Mouse (Mus musculus) left cerebral cortex, adult 18-20 months (tissue): ENCODE results near the gene Olfr680-ps1. TPM values are rescaled to one million over a fixed set of nuclear protein-coding genes. Genes with fewer than 3 reads are reported as not detected.
"Not testable (repeated sequence)": the region's sequence is repeated elsewhere in the genome, so short reads cannot be mapped to it uniquely, and the experiment has no call there.

Experiments used
- DNase-seq, 2 experiments: peaks; one replicate each; pipeline ENCODE4 v3.0.0; 2021 to 2022; ENCODE audit warnings: low spot score in 2 of 2, mixed read lengths in 1 of 2
- long read RNA-seq, 2 experiments: library from polyadenylated mRNA; stranded (forward); transcript quantifications; one replicate each; pipeline ENCODE4 v2.0.0; 2021
- total RNA-seq, 2 experiments: library from RNA; stranded (reverse); gene quantifications; 2 replicates each; pipeline ENCODE4 v1.2.3; 2021

The Olfr680-ps1 gene
- not detected for total RNA-seq
- long read RNA-seq, experiment 1 = 0 reads
- long read RNA-seq, experiment 2 = 0 reads

DNA sequence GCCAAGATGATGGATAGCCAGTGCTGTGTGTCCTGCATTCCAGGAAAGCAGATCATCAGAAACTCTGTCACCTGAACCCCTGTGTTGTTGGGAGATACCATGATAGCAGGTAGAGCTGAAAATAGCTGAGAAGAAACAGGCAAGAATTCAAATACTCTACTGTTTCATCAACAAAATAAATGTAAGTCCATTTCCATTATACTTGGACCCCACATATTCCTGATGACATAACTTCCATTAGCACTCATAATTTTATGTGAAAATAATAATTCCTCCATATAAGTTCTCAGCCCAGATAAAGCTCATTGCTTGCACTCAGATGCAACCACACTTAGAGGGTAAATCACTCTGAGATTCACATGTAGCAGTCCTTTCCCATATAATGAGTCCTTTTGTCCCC is at the start of gene Olfr680-ps1:
Olfr680-ps1 (minus strand) TSS at position 101 of the 400 bp plus-strand sequence.
- DNase-seq = not testable (repeated sequence)

DNA sequence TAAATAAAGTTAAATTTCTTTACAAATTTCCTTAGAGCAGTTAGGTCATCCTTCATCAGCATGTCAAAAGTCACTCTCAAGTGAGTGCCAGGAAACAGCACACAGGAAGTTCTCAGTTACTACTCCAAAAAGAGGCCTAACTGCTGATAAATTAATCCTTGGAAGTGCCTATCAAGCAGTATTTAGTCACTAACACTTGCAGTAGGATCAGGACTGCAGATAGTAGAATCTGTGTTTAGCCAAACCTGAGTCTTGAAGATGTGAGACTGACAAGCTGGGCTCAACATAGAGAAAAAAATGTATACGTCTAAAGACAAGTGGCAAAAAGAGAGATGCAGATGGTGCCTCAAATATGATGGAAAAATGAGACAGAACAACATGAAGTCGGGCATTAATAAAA is 48.7 kb upstream of the Olfr680-ps1 start:
- DNase-seq = no peak

GRCm38 (mm10) chr7:105116536-105116935 is 23.9 kb upstream of the Olfr680-ps1 start, which contains the start of gene Olfr681:
Olfr681 (plus strand) TSS chr7:105116836.
- DNase-seq = no peak

DNA sequence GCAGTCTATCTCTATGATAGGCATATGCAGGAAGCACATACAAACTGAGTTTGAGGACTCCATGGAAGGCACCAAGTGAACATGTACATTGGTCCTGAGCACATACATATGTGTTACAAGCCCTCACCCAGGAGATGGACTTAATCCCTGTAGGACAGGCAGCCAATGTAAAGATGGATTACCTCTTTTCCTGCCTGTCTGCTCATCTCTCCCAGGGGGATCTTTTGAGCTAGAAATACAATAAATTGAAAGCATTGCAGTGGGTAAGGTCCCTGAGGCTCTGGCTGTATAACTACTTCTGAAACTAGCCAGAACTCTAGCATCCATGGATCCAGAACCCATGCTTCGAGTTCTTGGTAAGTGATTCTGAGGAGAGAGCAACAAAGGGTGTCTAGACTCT is 11.7 kb downstream of the Olfr680-ps1 start, which contains the start of gene Olfr679:
Olfr679 (plus strand) TSS at position 301 of the 400 bp plus-strand sequence.
- DNase-seq = no peak

GRCm38 (mm10) chr7:105064175-105064574 is 28.4 kb downstream of the Olfr680-ps1 start, which contains the start of gene Olfr678:
Olfr678 (plus strand) TSS chr7:105064475.
- no peak for DNase-seq

GRCm38 (mm10) chr7:105058951-105059350 is 33.7 kb downstream of the Olfr680-ps1 start:
- no peak for DNase-seq

Other genes starting within 250 kb of the Olfr680-ps1 start
- not detected for gene Usp17la, start 235.8 kb downstream of the Olfr680-ps1 start, total RNA-seq
- not detected for gene Olfr665, start 214.8 kb downstream of the Olfr680-ps1 start, total RNA-seq
- gene Olfr666, start 196.9 kb downstream of the Olfr680-ps1 start, total RNA-seq = not detected
- gene Olfr667, start 171.3 kb downstream of the Olfr680-ps1 start, total RNA-seq = not detected
- not detected for gene Olfr668, start 164.8 kb downstream of the Olfr680-ps1 start, total RNA-seq
- not detected for gene Olfr669, start 158.6 kb downstream of the Olfr680-ps1 start, total RNA-seq
- gene Olfr670, start 130.2 kb downstream of the Olfr680-ps1 start, total RNA-seq = not detected
- gene Olfr671, start 113.7 kb downstream of the Olfr680-ps1 start, total RNA-seq = not detected
- gene Olfr672, start 90.8 kb downstream of the Olfr680-ps1 start, total RNA-seq = not detected
- gene Olfr675, start 64.4 kb downstream of the Olfr680-ps1 start, total RNA-seq = not detected
- not detected for gene Olfr676, start 60.1 kb downstream of the Olfr680-ps1 start, total RNA-seq
- not detected for gene Olfr677, start 41.4 kb downstream of the Olfr680-ps1 start, total RNA-seq
- gene Olfr678, start 28.3 kb downstream of the Olfr680-ps1 start, total RNA-seq = not detected
- not detected for gene Olfr679, start 11.6 kb downstream of the Olfr680-ps1 start, total RNA-seq
- gene Olfr681, start 24.0 kb upstream of the Olfr680-ps1 start, total RNA-seq = not detected
- gene Olfr683, start 54.2 kb upstream of the Olfr680-ps1 start, total RNA-seq = not detected
- not detected for gene Olfr684, start 70.8 kb upstream of the Olfr680-ps1 start, total RNA-seq
- gene Olfr685, start 93.2 kb upstream of the Olfr680-ps1 start, total RNA-seq = not detected
- gene Olfr686, start 114.7 kb upstream of the Olfr680-ps1 start, total RNA-seq = not detected
- gene Olfr688, start 195.3 kb upstream of the Olfr680-ps1 start, total RNA-seq = not detected
- not detected for gene Olfr689, start 218.3 kb upstream of the Olfr680-ps1 start, total RNA-seq
- 1 to 10 TPM in 1 of 2 experiments, under 1 TPM in 1; 0.98 to 1.3 TPM for gene Olfr690, start 241.3 kb upstream of the Olfr680-ps1 start, total RNA-seq
- gene Olfr691, start 249.5 kb upstream of the Olfr680-ps1 start, total RNA-seq = under 1 TPM; 0.56 to 0.98 TPM